Mouse (Mus musculus) right cerebral cortex, postnatal 14 days (tissue): ENCODE results near the gene Ubxn6.

Source experiments
- DNase-seq: peaks from one replicate; pipeline ENCODE4 v3.0.0; 2022

Gene Ubxn6

DNA sequence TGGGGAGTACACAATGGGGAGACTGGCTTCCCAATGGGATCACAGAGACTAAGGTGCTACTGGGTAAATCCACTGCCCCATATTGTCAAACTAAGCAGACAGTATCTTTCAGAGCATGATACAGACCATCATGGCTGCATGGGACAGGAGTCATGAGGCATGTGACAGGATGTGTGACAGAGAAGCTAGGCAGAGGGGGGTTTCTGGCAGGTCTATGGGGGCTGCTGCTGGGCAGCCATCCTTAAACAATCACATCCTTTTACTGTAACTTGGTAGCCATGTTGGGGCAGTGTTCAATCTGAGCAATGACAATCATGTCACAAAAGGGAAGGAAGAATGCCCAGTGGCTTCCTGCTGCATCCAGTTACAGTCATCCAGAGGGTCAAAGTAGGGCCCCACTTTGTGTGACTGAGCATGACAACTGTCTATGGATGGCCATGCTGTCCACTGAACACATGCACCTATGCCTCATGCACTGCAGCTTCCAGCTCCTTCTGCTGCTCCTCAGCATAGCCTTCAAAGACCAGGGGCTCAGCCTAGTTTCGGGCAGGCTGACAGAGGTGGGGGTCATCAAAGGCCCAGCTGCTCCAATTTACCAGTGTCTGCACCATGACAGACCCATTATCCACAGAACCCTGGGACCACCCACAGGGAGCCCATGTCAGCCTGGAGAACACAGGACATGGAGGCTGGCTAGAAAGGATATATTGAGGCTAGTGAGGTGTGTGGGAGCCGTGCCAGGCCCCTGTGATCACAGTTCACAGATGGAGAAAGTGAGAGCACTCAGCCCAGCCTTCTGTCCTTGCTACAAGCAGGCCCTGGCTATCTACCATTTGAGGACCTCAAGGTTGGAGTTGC, 52.5 kb downstream of the Ubxn6 start:
- no peak for DNase-seq

GRCm38 (mm10) chr17:56021161-56021910, 53.5 kb downstream of the Ubxn6 start:
- DNase-seq = no peak

GRCm38 (mm10) chr17:56020400-56021084, 54.3 kb downstream of the Ubxn6 start:
- no peak for DNase-seq

GRCm38 (mm10) chr17:56018347-56019131, 56.3 kb downstream of the Ubxn6 start:
- DNase-seq = peak; percentile 64

GRCm38 (mm10) chr17:56017848-56018247, 57.0 kb downstream of the Ubxn6 start:
- DNase-seq = no peak
